Mouse (Mus musculus): ENCODE measurements at regions not wholly inside any gene's neighbourhood (a gene's known extent, or its start where the extent isn't known, plus 50 kb on each side); places are given as distances from the start of the nearest gene placed in this dataset.

- WGBS, result 35% methylated on average over 8 of the region's 9 CpGs
- no peak overlapping the region for H3K9ac ChIP-seq (replicated peaks; ENCODE audit: low read depth)
- no peaks in the 10 kb centered on the region for H3K9me3 ChIP-seq (ENCODE audit: low read length)
- TF ChIP-seq CTCF (IDR thresholded peaks at IDR 0.05), result no peak
- no peak for TF ChIP-seq EP300 (IDR thresholded peaks at IDR 0.05)
- DNase-seq (ENCODE audit: low spot score) (peak; percentile 22), ATAC-seq (peak; percentile 62)
- no peaks in the 10 kb centered on the region for H3K27me3 ChIP-seq (replicated peaks; ENCODE audit: insufficient read depth, low read length)
- H3K4me1 ChIP-seq (ENCODE audit: insufficient read depth, low read depth, low read length), result no peaks in the 10 kb centered on the region
- no peaks in the 10 kb centered on the region for H3K36me3 ChIP-seq (ENCODE audit: insufficient read depth, low read length)
- H3K4me2 ChIP-seq (replicated peaks; ENCODE audit: low read depth, low read length), result no peak overlapping the region
- H3K27ac ChIP-seq (ENCODE audit: low read length), result no peak overlapping the region
- H3K4me3 ChIP-seq (ENCODE audit: low read depth, low read length), result no peak overlapping the region
Measured at GRCm38 (mm10) chr15:56244004-56244735, 1233.3 kb downstream of the Slc22a22 start.

GRCm38 (mm10) chr15:56202552-56202951, 1274.9 kb downstream of the Slc22a22 start:
- 33% methylated on average over 5 of the region's 5 CpGs for WGBS
- Histone ChIP-seq H3K4me2 (replicated peaks; ENCODE audit: low read depth, low read length) (no peak overlapping the region), H3K27ac (ENCODE audit: low read length) (no peak overlapping the region), H3K4me3 (ENCODE audit: low read depth, low read length) (no peak overlapping the region), H3K4me1 (ENCODE audit: insufficient read depth, low read depth, low read length) (no peaks in the 10 kb centered on the region), H3K36me3 (ENCODE audit: insufficient read depth, low read length) (no peaks in the 10 kb centered on the region), H3K27me3 (replicated peaks; ENCODE audit: insufficient read depth, low read length) (no peaks in the 10 kb centered on the region), H3K9ac (replicated peaks; ENCODE audit: low read depth) (no peak overlapping the region), H3K9me3 (ENCODE audit: low read length) (no peaks in the 10 kb centered on the region)
- no peak for ATAC-seq
- TF ChIP-seq CTCF (IDR thresholded peaks at IDR 0.05) (no peak), EP300 (IDR thresholded peaks at IDR 0.05) (no peak)
- DNase-seq (ENCODE audit: low spot score), result peak; percentile 15

DNA sequence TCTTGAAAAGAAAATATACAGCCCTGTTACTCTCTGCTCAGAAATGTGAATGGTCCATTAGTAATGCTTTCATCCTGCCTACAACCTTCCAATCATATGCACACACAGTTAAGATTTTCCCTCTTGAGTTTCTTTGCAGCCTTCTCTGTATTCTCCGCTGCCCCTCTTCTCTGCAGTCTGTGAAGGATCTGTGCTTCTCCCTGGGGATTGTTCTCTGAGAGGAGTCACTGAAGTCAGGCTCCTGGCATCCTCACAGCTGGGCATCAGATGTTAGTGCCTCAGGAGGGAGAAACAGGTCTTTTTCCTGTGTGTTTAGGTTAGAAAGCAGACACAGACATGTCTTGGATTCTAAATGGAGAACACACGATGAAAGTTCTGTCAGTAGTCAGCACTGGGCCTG, 1278.1 kb downstream of the Slc22a22 start:
- ATAC-seq, result no peak
- Histone ChIP-seq H3K4me2 (replicated peaks; ENCODE audit: low read depth, low read length) (no peak overlapping the region), H3K36me3 (ENCODE audit: insufficient read depth, low read length) (no peaks in the 10 kb centered on the region), H3K4me1 (ENCODE audit: insufficient read depth, low read depth, low read length) (no peaks in the 10 kb centered on the region), H3K9ac (replicated peaks; ENCODE audit: low read depth) (no peak overlapping the region), H3K9me3 (ENCODE audit: low read length) (no peaks in the 10 kb centered on the region), H3K4me3 (ENCODE audit: low read depth, low read length) (no peak overlapping the region), H3K27ac (ENCODE audit: low read length) (no peak overlapping the region), H3K27me3 (replicated peaks; ENCODE audit: insufficient read depth, low read length) (no peaks in the 10 kb centered on the region)
- no peak for DNase-seq (ENCODE audit: low spot score)
- WGBS, result 68% methylated on average over 2 of the region's 2 CpGs
- TF ChIP-seq EP300 (IDR thresholded peaks at IDR 0.05) (no peak), CTCF (IDR thresholded peaks at IDR 0.05) (no peak)

DNA sequence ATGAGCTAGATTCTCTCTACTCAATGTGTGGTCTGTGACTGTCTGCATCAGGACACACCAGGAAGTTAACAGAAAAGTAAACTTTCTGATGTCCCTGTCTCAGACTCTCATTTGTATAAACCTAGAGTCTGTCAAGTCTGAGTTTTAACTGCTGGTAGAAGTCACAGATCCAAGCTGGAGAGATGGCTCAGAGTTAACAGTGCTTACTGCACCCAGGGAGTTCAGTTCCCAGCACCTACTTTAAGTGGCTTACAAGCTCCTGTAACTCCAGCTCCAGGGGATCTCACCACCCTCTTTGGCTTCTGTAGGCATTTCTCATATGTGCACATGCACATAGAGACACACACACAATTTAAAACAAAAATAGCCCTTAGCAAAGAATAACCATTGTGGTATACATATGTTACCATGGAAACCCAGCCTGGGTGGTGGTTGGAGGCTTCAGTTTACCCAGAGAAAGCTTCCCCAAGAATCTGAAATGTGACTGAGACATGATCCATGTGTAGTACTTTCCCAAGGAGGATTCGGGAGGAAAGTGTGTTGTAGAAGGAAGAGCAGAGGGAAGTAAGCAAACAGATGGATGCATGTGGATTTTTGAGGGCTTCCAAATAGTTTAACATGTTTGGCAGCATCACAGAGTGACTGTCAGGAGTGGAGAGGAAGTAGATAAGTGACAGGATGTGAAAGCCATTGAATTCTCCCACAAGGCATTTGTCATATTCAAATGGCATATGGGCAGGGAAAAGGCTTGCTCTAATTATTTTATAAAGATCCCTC, 1279.8 kb downstream of the Slc22a22 start:
- no peak for TF ChIP-seq EP300 (IDR thresholded peaks at IDR 0.05)
- no peak for TF ChIP-seq CTCF (IDR thresholded peaks at IDR 0.05)
- Histone ChIP-seq H3K36me3 (ENCODE audit: insufficient read depth, low read length) (no peaks in the 10 kb centered on the region), H3K27ac (ENCODE audit: low read length) (no peak overlapping the region), H3K9ac (replicated peaks; ENCODE audit: low read depth) (no peak overlapping the region), H3K9me3 (ENCODE audit: low read length) (no peaks in the 10 kb centered on the region), H3K27me3 (replicated peaks; ENCODE audit: insufficient read depth, low read length) (no peaks in the 10 kb centered on the region), H3K4me2 (replicated peaks; ENCODE audit: low read depth, low read length) (no peak overlapping the region), H3K4me3 (ENCODE audit: low read depth, low read length) (no peak overlapping the region), H3K4me1 (ENCODE audit: insufficient read depth, low read depth, low read length) (no peaks in the 10 kb centered on the region)
- WGBS, result 19% methylated on average over 1 of the region's 1 CpGs
- peak; percentile 58 for ATAC-seq
- DNase-seq (ENCODE audit: low spot score), result peak; percentile 35

GRCm38 (mm10) chr15:56166236-56166635, 1311.2 kb downstream of the Slc22a22 start:
- no peaks in the 10 kb centered on the region for H3K4me1 ChIP-seq (ENCODE audit: insufficient read depth, low read depth, low read length)
- ATAC-seq, result no peak
- H3K9me3 ChIP-seq (ENCODE audit: low read length), result no peaks in the 10 kb centered on the region
- no peaks in the 10 kb centered on the region for H3K36me3 ChIP-seq (ENCODE audit: insufficient read depth, low read length)
- H3K4me3 ChIP-seq (ENCODE audit: low read depth, low read length), result no peak overlapping the region
- TF ChIP-seq EP300 (IDR thresholded peaks at IDR 0.05) (no peak), CTCF (IDR thresholded peaks at IDR 0.05) (no peak)
- no peak overlapping the region for H3K27ac ChIP-seq (ENCODE audit: low read length)
- no peak overlapping the region for H3K4me2 ChIP-seq (replicated peaks; ENCODE audit: low read depth, low read length)
- 73% methylated on average over 6 of the region's 6 CpGs for WGBS
- H3K9ac ChIP-seq (replicated peaks; ENCODE audit: low read depth), result no peak overlapping the region
- H3K27me3 ChIP-seq (replicated peaks; ENCODE audit: insufficient read depth, low read length), result no peaks in the 10 kb centered on the region
- DNase-seq (ENCODE audit: low spot score), result no peak

- TF ChIP-seq CTCF (IDR thresholded peaks at IDR 0.05) (no peak), EP300 (IDR thresholded peaks at IDR 0.05) (no peak)
- no peak for ATAC-seq
- H3K4me1 ChIP-seq (ENCODE audit: insufficient read depth, low read depth, low read length), result no peaks in the 10 kb centered on the region
- 61% methylated on average over 2 of the region's 2 CpGs for WGBS
- no peaks in the 10 kb centered on the region for H3K27me3 ChIP-seq (replicated peaks; ENCODE audit: insufficient read depth, low read length)
- no peaks in the 10 kb centered on the region for H3K9me3 ChIP-seq (ENCODE audit: low read length)
- no peak overlapping the region for H3K9ac ChIP-seq (replicated peaks; ENCODE audit: low read depth)
- H3K4me2 ChIP-seq (replicated peaks; ENCODE audit: low read depth, low read length), result no peak overlapping the region
- H3K27ac ChIP-seq (ENCODE audit: low read length), result no peak overlapping the region
- DNase-seq (ENCODE audit: low spot score), result no peak
- H3K36me3 ChIP-seq (ENCODE audit: insufficient read depth, low read length), result no peaks in the 10 kb centered on the region
- no peak overlapping the region for H3K4me3 ChIP-seq (ENCODE audit: low read depth, low read length)
Measured at GRCm38 (mm10) chr15:56158726-56159125, 1318.7 kb downstream of the Slc22a22 start.

Measured in lung, postnatal 0 days (tissue).